Mouse (Mus musculus) ES-E14 (cell line): Measurements from ENCODE around the gene Gpbp1. TPM values are rescaled to one million over a fixed set of nuclear protein-coding genes. Genes with fewer than 3 reads are reported as not detected.
A peak's percentile ranks its signal among the peaks of the same experiment; 100 is the strongest.

Source experiments
- DNase-seq: peaks from one replicate; pipeline ENCODE4 v3.0.0-alpha.2; 2013; ENCODE audit warnings: low read depth, low spot score
- H3K27ac ChIP-seq: 2 replicates; pipeline ENCODE4 v1.5.1; 2012; ENCODE audit warnings: low read depth, mild to moderate bottlenecking, low read length, moderate library complexity, mixed read lengths; ENCODE audit not compliant: poor library complexity, insufficient read depth, severe bottlenecking
- H3K36me3 ChIP-seq: 2 replicates; pipeline ENCODE4 v1.6.1; 2012; ENCODE audit warnings: mild to moderate bottlenecking, low read length, moderate library complexity, mixed read lengths; ENCODE audit not compliant: control insufficient read depth, poor library complexity, insufficient read depth, severe bottlenecking
- H3K4me1 ChIP-seq, 2 experiments: fragments of 150-350 bp in 1 of 2; sonication (generic) in 1 of 2; 2 replicates each; pipeline ENCODE4 v1.6.1; 2012; ENCODE audit warnings: low read length in 2 of 2, mild to moderate bottlenecking in 1 of 2, mixed read lengths in 1 of 2; ENCODE audit not compliant: control insufficient read depth in 2 of 2, insufficient read depth in 2 of 2, poor library complexity in 1 of 2
- H3K4me3 ChIP-seq, 2 experiments: fragments of 150-350 bp in 1 of 2; sonication (generic) in 1 of 2; 2 replicates each; pipeline ENCODE4 v1.5.1; 2012; ENCODE audit warnings: low read length in 2 of 2, low read depth in 1 of 2, mild to moderate bottlenecking in 1 of 2, mixed read lengths in 1 of 2; ENCODE audit not compliant: insufficient read depth in 1 of 2, poor library complexity in 1 of 2, severe bottlenecking in 1 of 2
- H3K9ac ChIP-seq: 2 replicates; pipeline ENCODE4 v1.6.1; 2012; ENCODE audit warnings: low read depth, mild to moderate bottlenecking, low read length, mixed read lengths; ENCODE audit not compliant: poor library complexity, insufficient read depth, severe bottlenecking
- H3K9me3 ChIP-seq: fragments of 150-350 bp; sonication (generic); 2 replicates; pipeline ENCODE4 v1.6.1; 2012; ENCODE audit warnings: low read depth, mild to moderate bottlenecking, low read length; ENCODE audit not compliant: control insufficient read depth, insufficient read depth
- CHD2 ChIP-seq: IDR thresholded peaks from 2 replicates; pipeline ENCODE4 v1.6.1; 2014; ENCODE audit warnings: mild to moderate bottlenecking, low read depth, low read length, inconsistent platforms
- HCFC1 ChIP-seq: IDR thresholded peaks from 2 replicates; pipeline ENCODE4 v1.6.1; 2012; ENCODE audit warnings: low read length, inconsistent platforms, borderline replicate concordance; ENCODE audit not compliant: insufficient read depth
- MAFK ChIP-seq: IDR thresholded peaks from 2 replicates; pipeline ENCODE4 v1.6.1; 2014; ENCODE audit warnings: mild to moderate bottlenecking, low read depth, low read length, inconsistent platforms; ENCODE audit not compliant: insufficient read depth
- ZC3H11A ChIP-seq: IDR thresholded peaks from 2 replicates; pipeline ENCODE4 v1.6.1; 2012; ENCODE audit warnings: low read depth, mild to moderate bottlenecking, inconsistent platforms, low read length, borderline replicate concordance
- ZNF384 ChIP-seq: IDR thresholded peaks from 2 replicates; pipeline ENCODE4 v1.6.1; 2012; ENCODE audit warnings: low read depth, low read length, inconsistent platforms
- in situ Hi-C, 2 experiments: fragments of 600-800 bp; cut with MboI; formaldehyde crosslinking; loops; one replicate each; pipeline ENCODE4 v1.15.1; 2025; ENCODE audit warnings: low sequenced_read_pairs in 2 of 2, inconsistent platforms in 1 of 2; ENCODE audit not compliant: unreplicated experiment in 2 of 2
- total RNA-seq: library from RNA; depleted of rRNA; stranded (reverse); fragments of 300-350 nt; gene quantifications from 2 replicates; pipeline ENCODE4 v1.2.3, GENCODE M21; 2012; rRNA removed

Gpbp1 gene
- total RNA-seq: 53.2 and 74.6 TPM in 2 replicates

- TF ChIP-seq HCFC1 (peak; percentile 35; the same call in 1 of the 2 replicates), ZC3H11A (no peak), MAFK (no peak), ZNF384 (no peak), CHD2 (peak; percentile 99)
- Histone ChIP-seq H3K4me1 (peaks cover 0 to 6% of the 10 kb centered on the region in 2 experiments; a peak in 2 of 4 replicates), H3K4me3 (peak within 1 kb of the TSS; percentile 97 to 99), H3K27ac (peak within 1 kb of the TSS; percentile 98), H3K36me3 (no peaks in the 10 kb centered on the region), H3K9ac (peak within 1 kb of the TSS; percentile 100), H3K9me3 (no peaks in the 10 kb centered on the region)
- in situ Hi-C loops: no loop called here
- peak; percentile 100 for DNase-seq
These were observed at the start of gene Gpbp1 for GRCm38 (mm10) chr13:111489802-111490723. TSS of gene Gpbp1 (minus strand) at chr13:111490111.

GRCm38 (mm10) chr13:111537718-111538117 lies 47.8 kb upstream of the Gpbp1 start:
- Histone ChIP-seq H3K9me3 (0 out of 2 replicates have a peak, but pooled peaks cover 3% of the 10 kb centered on the region), H3K4me3 (peak overlapping the region; percentile 52 to 54), H3K27ac (no peak overlapping the region; the same call in 1 of the 2 replicates), H3K9ac (peak overlapping the region; percentile 30; the same call in 1 of the 2 replicates), H3K4me1 (peaks cover 12% of the 10 kb centered on the region in 2 experiments), H3K36me3 (no peaks in the 10 kb centered on the region)
- no peak for TF ChIP-seq ZNF384
- no peak for TF ChIP-seq HCFC1
- TF ChIP-seq ZC3H11A: no peak
- TF ChIP-seq CHD2: no peak
- TF ChIP-seq MAFK: no peak
- no peak for DNase-seq
- in situ Hi-C loops: loop anchor here in 1 of 2 experiments (25.0 kb wide), 1 partner anchor 200 kb away; no protein-coding TSS in a partner anchor

DNA sequence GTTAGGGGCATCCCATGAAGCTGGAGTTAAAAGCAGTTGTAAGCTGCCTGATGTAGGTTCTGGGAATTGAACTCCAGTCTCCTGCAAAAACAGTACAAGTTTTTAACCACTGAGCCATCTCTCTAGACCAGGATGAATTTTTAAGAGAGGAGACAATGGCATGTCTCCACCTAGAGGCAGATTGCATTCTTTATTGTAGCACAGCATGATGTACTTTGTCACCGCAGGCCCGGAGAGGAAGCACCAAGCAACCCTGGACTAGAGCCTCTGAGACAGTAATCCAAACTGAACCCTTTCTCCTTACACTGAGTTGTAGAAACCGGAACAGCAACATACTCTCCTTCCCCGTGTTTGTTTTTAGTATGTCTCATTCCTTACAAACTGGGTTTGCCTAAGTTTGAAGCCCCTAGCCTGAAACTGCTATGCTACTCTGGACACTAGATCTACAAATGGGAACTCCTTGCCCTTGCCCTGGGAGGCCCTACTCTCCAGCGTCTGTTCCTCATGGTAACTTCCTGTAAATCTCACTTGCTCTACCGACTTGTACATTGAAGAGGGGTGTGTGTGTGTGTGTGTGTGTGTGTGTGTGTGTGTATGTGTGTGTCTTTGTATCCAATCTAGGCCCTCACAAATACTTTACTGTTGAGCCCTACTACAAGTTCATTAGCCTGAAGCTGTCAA lies 46.4 kb upstream of the Gpbp1 start:
- H3K27ac ChIP-seq: peak overlapping the region; percentile 49; the same call in 1 of the 2 replicates
- H3K9me3 ChIP-seq: 0 out of 2 replicates have a peak, but pooled peaks cover 3% of the 10 kb centered on the region
- no peak overlapping the region for H3K9ac ChIP-seq
- no peak overlapping the region for H3K4me3 ChIP-seq
- H3K36me3 ChIP-seq: no peaks in the 10 kb centered on the region
- peaks cover 7 to 8% of the 10 kb centered on the region in 2 experiments for H3K4me1 ChIP-seq
- no peak for DNase-seq
- in situ Hi-C loops: loop anchor here in 1 of 2 experiments (25.0 kb wide), 1 partner anchor 201 kb away; no protein-coding TSS in a partner anchor
- TF ChIP-seq CHD2: no peak
- no peak for TF ChIP-seq ZNF384
- no peak for TF ChIP-seq MAFK
- TF ChIP-seq HCFC1: no peak
- no peak for TF ChIP-seq ZC3H11A

GRCm38 (mm10) chr13:111534131-111534530 lies 44.2 kb upstream of the Gpbp1 start:
- no peak overlapping the region for H3K4me3 ChIP-seq
- no peak overlapping the region for H3K9ac ChIP-seq
- H3K4me1 ChIP-seq: peaks cover 2 to 8% of the 10 kb centered on the region in 2 experiments; a peak in 2 of 4 replicates
- H3K36me3 ChIP-seq: no peaks in the 10 kb centered on the region
- DNase-seq: no peak
- in situ Hi-C loops: loop anchor here in 1 of 2 experiments (25.0 kb wide), 1 partner anchor 203 kb away; no protein-coding TSS in a partner anchor
- TF ChIP-seq ZC3H11A (no peak), HCFC1 (no peak), CHD2 (no peak), ZNF384 (no peak), MAFK (no peak)
- H3K9me3 ChIP-seq: 0 out of 2 replicates have a peak, but pooled peaks cover 3% of the 10 kb centered on the region
- H3K27ac ChIP-seq: peak overlapping the region; percentile 62
